In the genomic region with DNA sequence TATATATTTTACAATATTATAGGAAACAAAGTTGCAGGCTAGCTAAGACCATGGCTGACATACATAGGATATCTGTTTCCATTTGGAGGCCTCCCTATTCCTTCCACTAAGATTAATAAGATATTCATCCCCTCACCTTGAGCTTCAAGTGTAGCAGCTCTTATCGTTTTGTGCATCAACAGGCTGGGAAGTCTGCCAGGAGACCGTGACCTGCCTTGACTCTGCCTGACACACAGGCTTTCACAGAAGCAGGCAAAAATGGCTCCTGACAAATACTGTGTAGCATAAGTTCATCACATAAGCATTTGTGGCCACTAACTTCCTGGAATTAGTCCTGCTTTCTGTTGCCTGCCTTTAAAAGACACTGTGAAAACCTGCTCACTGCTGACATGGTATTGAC, we compare ENCODE assay signal across 16 mouse cellular contexts. TPM values are rescaled to one million over a fixed set of nuclear protein-coding genes. Genes with fewer than 3 reads are reported as not detected.
DNase-seq lines count a peak whose midpoint lies in the region; ATAC-seq and TF ChIP-seq lines count a peak whose summit lies in the region.
"Had no signal": no experiment of that assay in that cellular context is flagged by ENCODE, and none has a peak within 500 bp of the region (broad histone marks: within the 10 kb centered on the region; RNA-seq: fewer than 3 reads in every experiment).

No protein-coding gene starts in this region.

- TF ChIP-seq CTCF in lung, postnatal 0 days (IDR thresholded peaks at IDR 0.05), result no peak

- no peaks in the 10 kb centered on the region for H3K9me3 ChIP-seq in lung, postnatal 0 days (ENCODE audit: low read length)
- H3K9me3 ChIP-seq: forebrain, embryonic 13.5 days; hindbrain, embryonic 12.5 days; liver, embryonic 15.5 days; midbrain, embryonic 15.5 days had no signal

- H3K36me3 ChIP-seq in lung, postnatal 0 days (ENCODE audit: insufficient read depth, low read length), result no peaks in the 10 kb centered on the region
- H3K36me3 ChIP-seq: hindbrain, embryonic 12.5 days; liver, embryonic 15.5 days; midbrain, embryonic 15.5 days had no signal

- 25% methylated on average over 2 of the region's 2 CpGs for WGBS in lung, postnatal 0 days

- no peak overlapping the region for H3K4me3 ChIP-seq in lung, postnatal 0 days (ENCODE audit: low read depth, low read length)
- H3K4me3 ChIP-seq: forebrain, embryonic 13.5 days; hindbrain, embryonic 12.5 days; layer of hippocampus, adult 2 months; liver, embryonic 15.5 days; midbrain, embryonic 15.5 days had no signal

- peaks cover 7% of the 10 kb centered on the region; the same call in 1 of the 2 replicates for H3K4me1 ChIP-seq in lung, postnatal 0 days (ENCODE audit: insufficient read depth, low read depth, low read length)
- H3K4me1 ChIP-seq: forebrain, embryonic 13.5 days; hindbrain, embryonic 12.5 days; liver, embryonic 15.5 days; midbrain, embryonic 15.5 days had no signal

- no peak overlapping the region for H3K4me2 ChIP-seq in lung, postnatal 0 days (replicated peaks; ENCODE audit: low read depth, low read length)
- H3K4me2 ChIP-seq: forebrain, embryonic 13.5 days; hindbrain, embryonic 12.5 days; liver, embryonic 15.5 days; midbrain, embryonic 15.5 days had no signal

- no peak overlapping the region for H3K27ac ChIP-seq in lung, postnatal 0 days (ENCODE audit: low read length)
- H3K27ac ChIP-seq: forebrain, embryonic 13.5 days; hindbrain, embryonic 12.5 days; layer of hippocampus, adult 2 months; liver, embryonic 15.5 days; midbrain, embryonic 15.5 days had no signal

- no peak overlapping the region for H3K9ac ChIP-seq in lung, postnatal 0 days (replicated peaks; ENCODE audit: low read depth)
- H3K9ac ChIP-seq: forebrain, embryonic 13.5 days; hindbrain, embryonic 12.5 days; liver, embryonic 15.5 days; midbrain, embryonic 15.5 days had no signal

- DNase-seq in kidney, adult 18-20 months, result peak; percentile 8
- DNase-seq in kidney, adult 11 months, result no peak
- DNase-seq in lung, postnatal 14 days, result peak; percentile 9
- no peak for DNase-seq in lung, postnatal 0 days (ENCODE audit: low spot score)
- DNase-seq in adrenal gland, postnatal 10 days, result peak; percentile 82
- DNase-seq in kidney, postnatal 4 days, result peak; percentile 26 to 31
- no peak for DNase-seq in retina, embryonic 14.5 days (ENCODE audit: low spot score)
- no peak for DNase-seq in spleen, adult 18-20 months
- DNase-seq: cerebellum, postnatal 10 days; gastrocnemius, postnatal 25 days; thymus, adult 18-20 months had no signal

- H3K27me3 ChIP-seq in lung, postnatal 0 days (replicated peaks; ENCODE audit: insufficient read depth, low read length), result no peaks in the 10 kb centered on the region
- H3K27me3 ChIP-seq: forebrain, embryonic 13.5 days; hindbrain, embryonic 12.5 days; liver, embryonic 15.5 days; midbrain, embryonic 15.5 days had no signal

- TF ChIP-seq EP300 in lung, postnatal 0 days (IDR thresholded peaks at IDR 0.05), result no peak

- ATAC-seq in lung, postnatal 0 days, result no peak
- ATAC-seq: forebrain, embryonic 13.5 days; midbrain, embryonic 15.5 days had no signal

RNA-seq across cellular contexts. Expression of a gene that starts 27.1 kb away (rescaled TPM):
- 14.8 and 16.1 TPM in 2 replicates for polyA plus RNA-seq in lung, postnatal 0 days (2015; fragmentation: Nextera tagmentation; extraction: Ambion mirVana)
- 10 to 100 TPM; 27.3 to 40.3 TPM for total RNA-seq in adrenal gland, postnatal 10 days (2021)

RNA-seq across cellular contexts. Expression of a gene that starts 41.1 kb away (rescaled TPM):
- polyA plus RNA-seq in lung, postnatal 0 days (2015; fragmentation: Nextera tagmentation; extraction: Ambion mirVana), result 45.3 and 54.3 TPM in 2 replicates
- total RNA-seq in adrenal gland, postnatal 10 days (2021), result 10 to 100 TPM; 72.1 to 75.5 TPM

Comparison
In these comparisons a context has a peak if more than half of its experiments do, and no peak if none do; other contexts are left out.
1. DNase-seq: peak in kidney, adult 18-20 months (single experiment), lung, postnatal 14 days (single experiment), adrenal gland, postnatal 10 days (single experiment) and kidney, postnatal 4 days (2 of 2); none in kidney, adult 11 months (single experiment), lung, postnatal 0 days (single experiment), retina, embryonic 14.5 days (single experiment) and spleen, adult 18-20 months (0 of 2).